Mouse (Mus musculus) stomach, embryonic 16.5 days (tissue): ENCODE results near the gene Pih1d1. TPM values are rescaled to one million over a fixed set of nuclear protein-coding genes. Genes with fewer than 3 reads are reported as not detected.
"Not testable (repeated sequence)": the region's sequence is repeated elsewhere in the genome, so short reads cannot be mapped to it uniquely, and the experiment has no call there.

Source experiments
- ATAC-seq: fragments of 200-750 bp; cut with Nextera tagmentation; 2 replicates; pipeline ENCODE4 v1.8.0; 2017; ENCODE audit warnings: moderate number of reproducible peaks, moderate TSS enrichment; ENCODE audit not compliant: insufficient read depth, low FRiP score
- H3K27ac ChIP-seq: fragments of 300-500 bp; sonication (generic); 2 replicates; pipeline ENCODE4 v1.5.1; 2014; ENCODE audit warnings: low read length
- H3K27me3 ChIP-seq: fragments of 300-500 bp; sonication (generic); 2 replicates; pipeline ENCODE4 v1.6.1; 2014; ENCODE audit warnings: low read length, control low read depth, mixed read lengths; ENCODE audit not compliant: control insufficient read depth, insufficient read depth
- H3K36me3 ChIP-seq: fragments of 300-500 bp; sonication (generic); 2 replicates; pipeline ENCODE4 v1.6.1; 2014; ENCODE audit warnings: low read length; ENCODE audit not compliant: control insufficient read depth, insufficient read depth
- H3K4me1 ChIP-seq: fragments of 300-500 bp; sonication (generic); 2 replicates; pipeline ENCODE4 v1.6.1; 2014; ENCODE audit warnings: low read length, control low read depth, mixed read lengths; ENCODE audit not compliant: control insufficient read depth, insufficient read depth
- H3K4me2 ChIP-seq: fragments of 300-500 bp; sonication (generic); 2 replicates; pipeline ENCODE4 v1.6.1; 2014; ENCODE audit warnings: low read depth, low read length, mixed read lengths
- H3K4me3 ChIP-seq: fragments of 300-500 bp; sonication (generic); replicated peaks from 2 replicates; pipeline ENCODE4 v1.5.1; 2014; ENCODE audit warnings: mild to moderate bottlenecking, low read length
- H3K9ac ChIP-seq: fragments of 300-500 bp; sonication (generic); 2 replicates; pipeline ENCODE4 v1.6.1; 2014; ENCODE audit warnings: low read length
- H3K9me3 ChIP-seq: fragments of 300-500 bp; sonication (generic); replicated peaks from 2 replicates; pipeline ENCODE4 v1.6.1; 2016; ENCODE audit warnings: low read length, control low read depth; ENCODE audit not compliant: control insufficient read depth
- WGBS: fragments of 180-500 bp; shearing (Covaris S2); extraction: QIAGEN DNeasy Blood & Tissue Kit; methylation state at CpG from one replicate; pipeline ENCODE4 v1.1.7; 2014; 5-methylcytosine and 5-hydroxymethylcytosine counted together
- polyA plus RNA-seq: library from polyadenylated mRNA; unstranded; fragments of >200 nt; fragmentation: Nextera tagmentation; extraction: Ambion mirVana; gene quantifications from 2 replicates; pipeline ENCODE4 v1.2.1, GENCODE M21; 2015

Gene Pih1d1
- polyA plus RNA-seq, 1 experiment from 2014 or later = 81.9 TPM

DNA sequence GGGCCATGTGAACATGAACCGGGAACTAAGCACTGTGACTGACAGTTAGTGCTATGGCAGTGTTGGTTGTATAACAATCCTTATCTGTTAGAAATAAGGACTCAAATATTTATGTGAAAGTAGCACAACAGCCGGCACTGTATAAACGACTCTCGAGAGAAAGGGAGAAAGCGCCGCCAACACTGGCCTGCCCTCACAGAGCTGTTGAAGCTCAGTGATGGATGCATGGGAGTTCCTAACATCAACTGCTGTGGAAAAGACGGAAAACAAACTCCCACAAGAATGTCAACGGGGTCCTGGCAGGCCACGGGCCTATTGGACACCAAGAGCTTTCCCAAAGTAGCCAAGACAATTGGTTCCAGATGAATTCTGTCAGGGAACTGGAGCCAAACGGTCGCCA is 2.8 kb upstream of the Pih1d1 start:
- Histone ChIP-seq H3K9me3 (no peaks in the 10 kb centered on the region), H3K27me3 (no peaks in the 10 kb centered on the region), H3K36me3 (no peaks in the 10 kb centered on the region), H3K4me3 (no peak overlapping the region), H3K4me1 (peaks cover 34% of the 10 kb centered on the region), H3K9ac (no peak overlapping the region), H3K4me2 (no peak overlapping the region), H3K27ac (peak overlapping the region; percentile 85)
- WGBS = 22% methylated on average over 11 of the region's 11 CpGs
- ATAC-seq = no peak

DNA sequence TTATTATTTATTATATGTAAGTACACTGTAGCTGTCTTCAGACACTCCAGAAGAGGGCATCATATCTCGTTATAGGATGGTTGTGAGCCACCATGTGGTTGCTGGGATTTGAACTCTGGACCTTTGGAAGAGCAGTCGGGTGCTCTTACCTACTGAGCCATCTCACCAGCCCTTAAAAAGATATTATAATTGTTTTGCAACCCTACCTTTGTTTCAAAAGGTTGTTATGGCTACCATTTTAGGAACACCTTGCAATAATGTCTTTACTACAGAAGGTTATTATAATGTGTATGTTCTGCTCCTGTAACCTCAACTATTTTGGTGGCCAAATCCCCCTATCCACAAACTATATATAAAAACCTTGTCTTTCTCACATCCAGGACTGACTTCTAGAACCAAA is 1.1 kb upstream of the Pih1d1 start:
- not testable (repeated sequence) for H3K9me3 ChIP-seq, H3K27me3 ChIP-seq, H3K36me3 ChIP-seq, ATAC-seq, H3K4me3 ChIP-seq, H3K27ac ChIP-seq
- WGBS = 83% methylated on average over 2 of the region's 2 CpGs
- Histone ChIP-seq H3K4me1 (peaks cover 34% of the 10 kb centered on the region), H3K4me2 (peak overlapping the region; percentile 88), H3K9ac (0 out of 2 replicates have a peak overlapping the region, but pooled peaks have one; percentile 92)

DNA sequence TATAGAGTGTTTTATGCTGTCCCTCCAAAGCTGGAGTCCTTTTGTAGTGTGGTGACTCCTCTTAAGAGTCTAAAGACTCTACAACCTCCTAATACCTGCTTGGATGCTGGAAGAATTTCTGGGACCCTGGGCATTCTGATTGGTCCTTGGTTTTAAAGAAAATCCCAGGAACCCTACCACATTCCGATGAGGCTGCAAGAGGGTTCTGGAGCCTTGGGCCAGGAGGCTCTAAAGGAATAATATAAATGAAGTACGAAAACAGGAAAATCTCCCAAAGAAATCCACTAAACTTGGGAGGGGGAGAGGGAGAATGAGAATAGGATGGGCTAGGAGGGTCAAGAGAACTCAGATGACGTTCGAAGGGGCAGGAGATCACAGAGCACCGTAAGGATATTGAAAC is 517 bp upstream of the Pih1d1 start:
- Histone ChIP-seq H3K36me3 (no peaks in the 10 kb centered on the region), H3K4me3 (peak overlapping the region; percentile 80), H3K4me2 (peak overlapping the region; percentile 88), H3K9me3 (no peaks in the 10 kb centered on the region), H3K4me1 (peaks cover 34% of the 10 kb centered on the region), H3K27me3 (no peaks in the 10 kb centered on the region), H3K27ac (peak overlapping the region; percentile 97), H3K9ac (peak overlapping the region; percentile 92)
- no peak for ATAC-seq
- 2% methylated on average over 5 of the region's 5 CpGs for whole genome bisulfite sequencing

DNA sequence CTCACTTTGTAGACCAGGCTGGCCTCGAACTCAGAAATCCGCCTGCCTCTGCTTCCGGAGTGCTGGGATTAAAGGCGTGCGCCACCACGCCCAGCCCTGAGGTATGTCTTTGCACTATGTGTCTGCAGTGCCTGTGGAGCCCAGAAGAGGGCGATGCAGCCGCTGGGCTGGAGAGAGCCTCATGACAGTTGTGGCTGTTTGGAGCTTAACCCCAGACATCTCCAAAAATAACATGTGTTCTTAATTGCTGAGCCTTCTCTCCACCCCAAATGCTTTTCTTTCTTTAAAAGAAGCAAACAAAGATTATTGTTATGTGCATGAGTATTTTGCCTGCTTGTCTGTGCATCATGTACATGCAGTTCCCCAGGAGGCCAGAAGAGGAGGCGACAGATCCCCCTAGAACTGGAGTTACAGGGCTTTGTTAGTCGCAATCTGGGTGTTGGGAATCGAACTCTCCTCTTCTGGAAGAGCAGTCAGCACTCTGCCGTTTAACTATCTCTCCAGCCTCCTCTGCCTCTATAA is 951 bp downstream of the Pih1d1 start:
- Histone ChIP-seq H3K4me3 (peak overlapping the region; percentile 80), H3K9me3 (no peaks in the 10 kb centered on the region), H3K9ac (peak overlapping the region; percentile 92; the same call in 1 of the 2 replicates), H3K27ac (peak overlapping the region; percentile 55), H3K4me1 (peaks cover 28% of the 10 kb centered on the region), H3K27me3 (no peaks in the 10 kb centered on the region), H3K36me3 (no peaks in the 10 kb centered on the region), H3K4me2 (peak overlapping the region; percentile 60)
- peak; percentile 1; the same call in 1 of the 2 replicates for ATAC-seq
- WGBS = 73% methylated on average over 12 of the region's 12 CpGs

DNA sequence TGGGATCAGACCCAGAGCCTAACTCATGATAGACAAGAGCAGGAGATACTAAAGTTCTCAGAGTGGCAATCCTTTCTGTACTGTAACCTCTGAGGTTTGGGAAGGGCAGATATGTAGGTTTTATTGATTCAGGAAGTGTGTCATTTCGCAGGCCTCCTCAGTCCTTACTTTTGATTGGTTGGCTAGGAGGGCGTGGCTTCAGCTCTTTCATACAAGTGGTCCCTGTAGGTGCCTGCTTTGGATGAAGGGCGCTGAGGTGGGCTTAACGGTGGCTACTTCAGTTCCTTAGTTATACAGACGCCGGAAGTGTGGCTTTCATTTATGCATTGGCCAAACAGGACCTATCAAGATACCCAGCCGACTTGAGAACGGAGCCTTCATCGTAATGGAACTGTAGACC is 1.5 kb downstream of the Pih1d1 start:
- Histone ChIP-seq H3K9ac (no peak overlapping the region), H3K4me3 (no peak overlapping the region), H3K9me3 (no peaks in the 10 kb centered on the region), H3K27me3 (no peaks in the 10 kb centered on the region), H3K4me2 (no peak overlapping the region), H3K4me1 (peaks cover 23% of the 10 kb centered on the region), H3K36me3 (no peaks in the 10 kb centered on the region), H3K27ac (peak overlapping the region; percentile 55)
- ATAC-seq = no peak
- 80% methylated on average over 9 of the region's 9 CpGs for WGBS

DNA sequence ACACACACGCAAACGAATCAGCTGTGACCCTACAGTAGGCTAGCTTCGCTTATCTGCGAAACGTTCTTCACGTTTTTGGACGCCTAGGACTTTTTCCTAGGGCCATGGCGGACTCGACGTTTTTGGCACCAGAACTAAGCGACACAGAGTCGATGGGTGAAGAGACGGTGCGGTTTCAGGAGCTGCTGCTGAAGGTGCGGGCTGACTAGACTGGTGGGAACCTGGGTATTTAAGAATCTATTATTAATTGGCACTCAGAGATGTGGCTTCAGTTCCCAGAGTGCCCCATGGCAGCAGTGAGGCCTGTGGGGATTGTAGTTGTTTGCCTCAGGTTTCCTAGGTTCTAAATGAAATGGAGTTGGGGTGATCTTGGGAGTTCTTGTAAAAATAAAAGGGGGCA is 2.1 kb downstream of the Pih1d1 start:
- ATAC-seq = no peak

DNA sequence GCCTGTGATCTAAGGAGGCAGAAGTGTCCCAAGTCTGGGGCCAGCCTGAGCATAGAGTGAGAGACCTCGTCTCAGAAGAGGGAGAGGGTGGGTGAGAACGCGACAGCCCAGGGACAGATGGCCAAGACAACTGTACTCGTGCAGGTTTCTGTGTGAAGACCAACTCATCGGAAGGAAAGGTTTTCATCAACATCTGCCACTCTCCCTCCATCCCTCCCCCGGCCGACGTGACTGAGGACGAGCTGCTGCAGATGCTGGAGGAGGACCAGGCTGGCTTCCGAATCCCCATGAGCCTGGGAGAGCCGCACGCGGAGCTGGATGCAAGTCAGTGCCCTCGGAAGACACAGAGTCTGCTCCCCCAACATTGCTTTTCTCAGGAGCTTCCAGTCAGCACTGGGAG is 3.4 kb downstream of the Pih1d1 start:
- Histone ChIP-seq H3K4me3 (no peak overlapping the region), H3K27ac (no peak overlapping the region), H3K36me3 (no peaks in the 10 kb centered on the region), H3K9me3 (no peaks in the 10 kb centered on the region), H3K27me3 (peaks cover under 1% of the 10 kb centered on the region; the same call in 1 of the 2 replicates), H3K9ac (no peak overlapping the region), H3K4me2 (no peak overlapping the region), H3K4me1 (peaks cover 15% of the 10 kb centered on the region)
- no peak for ATAC-seq
- 81% methylated on average over 14 of the region's 14 CpGs for WGBS

More for the DNA sequence above, 2.1 kb downstream of the Pih1d1 start:
- H3K4me2 ChIP-seq = no peak overlapping the region
- H3K9me3 ChIP-seq = no peaks in the 10 kb centered on the region
- H3K4me1 ChIP-seq = peaks cover 18% of the 10 kb centered on the region
- no peak overlapping the region for H3K27ac ChIP-seq
- WGBS = 92% methylated on average over 15 of the region's 15 CpGs
- no peaks in the 10 kb centered on the region for H3K36me3 ChIP-seq
- H3K27me3 ChIP-seq = no peaks in the 10 kb centered on the region
- no peak overlapping the region for H3K4me3 ChIP-seq
- H3K9ac ChIP-seq = peak overlapping the region; percentile 5; the same call in 1 of the 2 replicates

DNA sequence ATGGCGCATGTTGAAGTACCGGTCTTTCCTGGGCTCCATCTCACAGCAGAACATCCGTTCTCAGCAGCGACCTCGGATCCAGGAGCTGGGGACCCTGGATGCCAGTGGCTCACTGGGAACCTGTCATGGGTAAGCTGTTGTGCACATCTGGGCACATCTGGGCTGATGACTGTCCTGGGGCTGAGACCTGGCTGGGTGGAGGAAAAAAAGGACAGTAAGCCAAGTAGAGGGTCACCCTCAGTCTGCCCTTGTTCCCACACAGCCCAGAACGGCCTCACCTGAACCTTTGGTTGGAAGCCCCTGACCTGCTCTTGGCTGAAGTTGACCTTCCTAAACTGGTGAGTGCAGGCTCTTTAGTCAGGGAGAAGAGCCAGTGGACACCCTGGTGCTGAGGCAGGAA is 4.9 kb downstream of the Pih1d1 start:
- peaks cover 9% of the 10 kb centered on the region for H3K4me1 ChIP-seq
- no peaks in the 10 kb centered on the region for H3K9me3 ChIP-seq
- ATAC-seq = no peak
- no peak overlapping the region for H3K4me3 ChIP-seq
- peaks cover 14% of the 10 kb centered on the region for H3K27me3 ChIP-seq
- H3K36me3 ChIP-seq = no peaks in the 10 kb centered on the region
- no peak overlapping the region for H3K9ac ChIP-seq
- H3K4me2 ChIP-seq = no peak overlapping the region
- no peak overlapping the region for H3K27ac ChIP-seq
- WGBS = 92% methylated on average over 6 of the region's 6 CpGs

DNA sequence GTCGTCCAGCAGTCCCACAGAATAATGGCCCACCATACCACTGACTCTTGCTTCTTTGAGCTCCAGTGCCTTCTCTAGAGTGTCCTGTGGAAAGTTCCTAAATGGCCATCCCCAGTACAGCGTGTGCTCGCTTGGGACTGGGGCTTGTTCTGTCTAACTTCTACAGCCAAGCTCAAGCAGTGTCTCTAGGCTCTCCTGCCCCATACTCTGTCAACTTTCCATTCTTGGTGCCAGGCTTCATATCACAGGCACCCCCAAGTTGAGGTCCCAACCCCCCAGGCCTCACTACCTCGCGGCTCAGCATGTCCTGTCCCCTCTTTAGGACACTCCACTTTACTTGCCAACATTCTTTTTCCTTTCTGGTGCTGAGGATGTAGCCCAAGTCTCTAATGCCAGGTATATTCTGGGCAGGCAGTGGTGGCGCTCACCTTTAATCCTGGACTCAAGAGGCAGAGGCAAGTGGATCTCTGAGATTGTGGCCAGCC is 6.3 kb downstream of the Pih1d1 start:
- WGBS = 95% methylated on average over 6 of the region's 6 CpGs
- Histone ChIP-seq H3K9ac (no peak overlapping the region), H3K27ac (no peak overlapping the region), H3K4me1 (peaks cover 3% of the 10 kb centered on the region), H3K4me2 (no peak overlapping the region), H3K4me3 (no peak overlapping the region), H3K9me3 (no peaks in the 10 kb centered on the region), H3K36me3 (no peaks in the 10 kb centered on the region), H3K27me3 (peaks cover 27% of the 10 kb centered on the region)
- ATAC-seq = no peak
